Comparison of ENCODE assay signal across 8 mouse cellular contexts in genomic region chr4:62407730-62408582, GRCm38 (mm10). TPM values are rescaled to one million over a fixed set of nuclear protein-coding genes. Genes with fewer than 3 reads are reported as not detected.
A peak's percentile ranks its signal among the peaks of the same experiment; 100 is the strongest.
DNase-seq lines count a peak whose midpoint lies in the region; ATAC-seq and TF ChIP-seq lines count a peak whose summit lies in the region.

No protein-coding gene starts in this region.

- peak overlapping the region; percentile 89 for H3K27ac ChIP-seq in embryonic facial prominence, embryonic 13.5 days
- peak overlapping the region; percentile 92 for H3K27ac ChIP-seq in heart, embryonic 10.5 days
- H3K27ac ChIP-seq in limb, embryonic 14.5 days (replicated peaks; ENCODE audit: low read depth, low read length), result peak overlapping the region; percentile 87
- H3K27ac ChIP-seq in midbrain, embryonic 15.5 days, result peak overlapping the region; percentile 74
- peak overlapping the region; percentile 61 for H3K27ac ChIP-seq in spleen, adult 2 months (ENCODE audit: insufficient read depth, low read length)

- DNase-seq in B cell, adult 2 months, result peak; percentile 64 to 68
- peak; percentile 53 for DNase-seq in adrenal gland, postnatal 25 days
- peak; percentile 87 for DNase-seq in heart, embryonic 10.5 days (ENCODE audit: low spot score)
- peak; percentile 76 for DNase-seq in kidney, adult 9 months
- DNase-seq in limb, embryonic 14.5 days (ENCODE audit: low spot score), result peak; percentile 89
- peak; percentile 29 to 56 for DNase-seq in spleen, adult 2 months (ENCODE audit: low read depth in 1 of 2, low spot score in 2 of 2)

- peak; percentile 51 for TF ChIP-seq CTCF in spleen, adult 2 months (IDR thresholded peaks at IDR 0.05; ENCODE audit: extremely low read depth, insufficient read depth, insufficient read length, insufficient replicate concordance)

- H3K27me3 ChIP-seq in embryonic facial prominence, embryonic 13.5 days, result no peaks in the 10 kb centered on the region
- H3K27me3 ChIP-seq in heart, embryonic 10.5 days (ENCODE audit: insufficient read depth, poor library complexity, severe bottlenecking), result no peaks in the 10 kb centered on the region
- H3K27me3 ChIP-seq in limb, embryonic 14.5 days (ENCODE audit: control insufficient read depth, insufficient read depth, low read length), result no peaks in the 10 kb centered on the region
- no peaks in the 10 kb centered on the region for H3K27me3 ChIP-seq in midbrain, embryonic 15.5 days (replicated peaks)
- H3K27me3 ChIP-seq in spleen, adult 2 months (ENCODE audit: control insufficient read depth, insufficient read depth, low read length), result no peaks in the 10 kb centered on the region

- under 1% methylated on average over 35 of the region's 35 CpGs for WGBS in embryonic facial prominence, embryonic 13.5 days
- under 1% methylated on average over 35 of the region's 35 CpGs for WGBS in heart, embryonic 10.5 days
- WGBS in limb, embryonic 14.5 days, result under 1% methylated on average over 35 of the region's 35 CpGs
- WGBS in midbrain, embryonic 15.5 days, result 0% methylated on average over 35 of the region's 35 CpGs
- WGBS in spleen, adult 2 months, result under 1% methylated on average over 35 of the region's 35 CpGs

- no peaks in the 10 kb centered on the region for H3K9me3 ChIP-seq in embryonic facial prominence, embryonic 13.5 days
- H3K9me3 ChIP-seq in heart, embryonic 10.5 days, result no peaks in the 10 kb centered on the region
- H3K9me3 ChIP-seq in limb, embryonic 14.5 days (ENCODE audit: control insufficient read depth, low read length), result no peaks in the 10 kb centered on the region
- H3K9me3 ChIP-seq in midbrain, embryonic 15.5 days, result no peaks in the 10 kb centered on the region

- peak overlapping the region; percentile 94 for H3K9ac ChIP-seq in embryonic facial prominence, embryonic 13.5 days
- peak overlapping the region; percentile 76 for H3K9ac ChIP-seq in limb, embryonic 14.5 days (ENCODE audit: low read depth, low read length, severe bottlenecking)
- peak overlapping the region; percentile 67 for H3K9ac ChIP-seq in midbrain, embryonic 15.5 days

- peak overlapping the region; percentile 64 for H3K4me2 ChIP-seq in embryonic facial prominence, embryonic 13.5 days
- H3K4me2 ChIP-seq in limb, embryonic 14.5 days (replicated peaks; ENCODE audit: low read depth, low read length, severe bottlenecking), result peak overlapping the region; percentile 38
- peak overlapping the region; percentile 40 for H3K4me2 ChIP-seq in midbrain, embryonic 15.5 days

- peaks cover 20% of the 10 kb centered on the region for H3K4me1 ChIP-seq in embryonic facial prominence, embryonic 13.5 days
- peaks cover 12% of the 10 kb centered on the region for H3K4me1 ChIP-seq in heart, embryonic 10.5 days
- H3K4me1 ChIP-seq in limb, embryonic 14.5 days (ENCODE audit: control insufficient read depth, insufficient read depth, low read length), result peaks cover 18% of the 10 kb centered on the region; the same call in 1 of the 2 replicates
- peaks cover 39% of the 10 kb centered on the region for H3K4me1 ChIP-seq in midbrain, embryonic 15.5 days
- H3K4me1 ChIP-seq in spleen, adult 2 months (ENCODE audit: control insufficient read depth, insufficient read depth, insufficient read length), result peaks cover 2% of the 10 kb centered on the region

- peak overlapping the region; percentile 85 for H3K4me3 ChIP-seq in embryonic facial prominence, embryonic 13.5 days
- H3K4me3 ChIP-seq in heart, embryonic 10.5 days, result peak overlapping the region; percentile 75
- H3K4me3 ChIP-seq in limb, embryonic 14.5 days (replicated peaks; ENCODE audit: low read length), result peak overlapping the region; percentile 62
- peak overlapping the region; percentile 66 for H3K4me3 ChIP-seq in midbrain, embryonic 15.5 days
- H3K4me3 ChIP-seq in spleen, adult 2 months (ENCODE audit: extremely low read depth, insufficient read depth, insufficient read length), result peak overlapping the region; percentile 78

- ATAC-seq in embryonic facial prominence, embryonic 13.5 days (ENCODE audit: insufficient number of reproducible peaks, insufficient read depth, low FRiP score, low TSS enrichment, low read depth), result 0 out of 2 replicates have a peak, but pooled peaks have one; percentile 39
- ATAC-seq in limb, embryonic 14.5 days (ENCODE audit: low FRiP score, low read depth), result peak; percentile 64
- ATAC-seq in midbrain, embryonic 15.5 days (replicated peaks), result peak; percentile 75

- TF ChIP-seq POLR2A in limb, embryonic 14.5 days (IDR thresholded peaks at IDR 0.05; ENCODE audit: borderline replicate concordance, extremely low read depth, insufficient read depth, insufficient read length), result peak; percentile 62; the same call in 1 of the 2 replicates
- TF ChIP-seq POLR2A in spleen, adult 2 months (IDR thresholded peaks at IDR 0.05; ENCODE audit: low read depth, low read length), result no peak

- H3K36me3 ChIP-seq in embryonic facial prominence, embryonic 13.5 days, result peaks cover 32% of the 10 kb centered on the region
- peaks cover 33% of the 10 kb centered on the region for H3K36me3 ChIP-seq in heart, embryonic 10.5 days
- H3K36me3 ChIP-seq in limb, embryonic 14.5 days (ENCODE audit: control insufficient read depth, insufficient read depth, low read length), result peaks cover 40% of the 10 kb centered on the region
- 0 out of 2 replicates have a peak, but pooled peaks cover 11% of the 10 kb centered on the region for H3K36me3 ChIP-seq in midbrain, embryonic 15.5 days (replicated peaks)
- peaks cover 4% of the 10 kb centered on the region for H3K36me3 ChIP-seq in spleen, adult 2 months (ENCODE audit: control insufficient read depth, insufficient read depth, low read length)

RNA-seq across cellular contexts. Expression of gene Cdc26, which starts 0.5 kb away (rescaled TPM):
- 70.4 and 85.8 TPM in 2 replicates for total RNA-seq in adrenal gland, postnatal 25 days (2021)
- 203 and 210 TPM in 2 replicates for polyA plus RNA-seq in embryonic facial prominence, embryonic 13.5 days (2015; fragmentation: Nextera tagmentation; extraction: Ambion mirVana)
- 101 and 125 TPM in 2 replicates for polyA plus RNA-seq in heart, embryonic 10.5 days (2016; fragmentation: Nextera tagmentation; extraction: Ambion mirVana)
- polyA plus RNA-seq in limb, embryonic 14.5 days (2012; rRNA removed), result 114 and 146 TPM in 2 replicates
- polyA plus RNA-seq in limb, embryonic 14.5 days (2014; fragmentation: Nextera tagmentation; extraction: Ambion mirVana), result 184 and 190 TPM in 2 replicates
- polyA plus RNA-seq in midbrain, embryonic 15.5 days (2015; fragmentation: Nextera tagmentation; extraction: Ambion mirVana), result 75.0 and 76.5 TPM in 2 replicates
- 14.1 and 14.7 TPM in 2 replicates for polyA plus RNA-seq in spleen, adult 2 months (2012; rRNA removed)

RNA-seq across cellular contexts. Expression of gene Prpf4, which starts 0.6 kb away (rescaled TPM):
- total RNA-seq in adrenal gland, postnatal 25 days (2021), result 28.4 and 30.2 TPM in 2 replicates
- 25.5 and 26.4 TPM in 2 replicates for polyA plus RNA-seq in embryonic facial prominence, embryonic 13.5 days (2015; fragmentation: Nextera tagmentation; extraction: Ambion mirVana)
- 19.2 and 23.2 TPM in 2 replicates for polyA plus RNA-seq in heart, embryonic 10.5 days (2016; fragmentation: Nextera tagmentation; extraction: Ambion mirVana)
- 27.4 and 28.9 TPM in 2 replicates for polyA plus RNA-seq in limb, embryonic 14.5 days (2012; rRNA removed)
- 20.8 and 22.4 TPM in 2 replicates for polyA plus RNA-seq in limb, embryonic 14.5 days (2014; fragmentation: Nextera tagmentation; extraction: Ambion mirVana)
- polyA plus RNA-seq in midbrain, embryonic 15.5 days (2015; fragmentation: Nextera tagmentation; extraction: Ambion mirVana), result 15.6 and 16.5 TPM in 2 replicates
- 9.4 and 9.6 TPM in 2 replicates for polyA plus RNA-seq in spleen, adult 2 months (2012; rRNA removed)

RNA-seq across cellular contexts. Expression of gene Rnf183, which starts 27.1 kb away (rescaled TPM):
- not detected in 2 replicates for total RNA-seq in adrenal gland, postnatal 25 days (2021)
- polyA plus RNA-seq in embryonic facial prominence, embryonic 13.5 days (2015; fragmentation: Nextera tagmentation; extraction: Ambion mirVana), result not detected in 2 replicates
- polyA plus RNA-seq in heart, embryonic 10.5 days (2016; fragmentation: Nextera tagmentation; extraction: Ambion mirVana), result not detected in 2 replicates
- 0.14 and 0.46 TPM in 2 replicates for polyA plus RNA-seq in limb, embryonic 14.5 days (2012; rRNA removed)
- polyA plus RNA-seq in limb, embryonic 14.5 days (2014; fragmentation: Nextera tagmentation; extraction: Ambion mirVana), result not detected in 2 replicates
- 0.20 and 0.21 TPM in 2 replicates for polyA plus RNA-seq in midbrain, embryonic 15.5 days (2015; fragmentation: Nextera tagmentation; extraction: Ambion mirVana)
- not detected in 2 replicates for polyA plus RNA-seq in spleen, adult 2 months (2012; rRNA removed)

RNA-seq across cellular contexts. Expression of gene Slc31a1, which starts 47.4 kb away (rescaled TPM):
- total RNA-seq in adrenal gland, postnatal 25 days (2021), result 50.7 and 51.4 TPM in 2 replicates
- polyA plus RNA-seq in embryonic facial prominence, embryonic 13.5 days (2015; fragmentation: Nextera tagmentation; extraction: Ambion mirVana), result 42.8 and 43.7 TPM in 2 replicates
- 46.9 and 53.6 TPM in 2 replicates for polyA plus RNA-seq in heart, embryonic 10.5 days (2016; fragmentation: Nextera tagmentation; extraction: Ambion mirVana)
- 33.1 and 33.3 TPM in 2 replicates for polyA plus RNA-seq in limb, embryonic 14.5 days (2012; rRNA removed)
- 45.0 and 46.0 TPM in 2 replicates for polyA plus RNA-seq in limb, embryonic 14.5 days (2014; fragmentation: Nextera tagmentation; extraction: Ambion mirVana)
- 34.6 and 36.8 TPM in 2 replicates for polyA plus RNA-seq in midbrain, embryonic 15.5 days (2015; fragmentation: Nextera tagmentation; extraction: Ambion mirVana)
- 5.0 and 5.4 TPM in 2 replicates for polyA plus RNA-seq in spleen, adult 2 months (2012; rRNA removed)

RNA-seq across cellular contexts. Expression of gene Fkbp15, which starts 47.6 kb away (rescaled TPM):
- 34.9 and 42.5 TPM in 2 replicates for total RNA-seq in adrenal gland, postnatal 25 days (2021)
- polyA plus RNA-seq in embryonic facial prominence, embryonic 13.5 days (2015; fragmentation: Nextera tagmentation; extraction: Ambion mirVana), result 25.5 and 30.0 TPM in 2 replicates
- 17.2 and 19.5 TPM in 2 replicates for polyA plus RNA-seq in heart, embryonic 10.5 days (2016; fragmentation: Nextera tagmentation; extraction: Ambion mirVana)
- polyA plus RNA-seq in limb, embryonic 14.5 days (2012; rRNA removed), result 24.1 and 25.7 TPM in 2 replicates
- polyA plus RNA-seq in limb, embryonic 14.5 days (2014; fragmentation: Nextera tagmentation; extraction: Ambion mirVana), result 29.3 and 29.6 TPM in 2 replicates
- polyA plus RNA-seq in midbrain, embryonic 15.5 days (2015; fragmentation: Nextera tagmentation; extraction: Ambion mirVana), result 20.9 and 23.0 TPM in 2 replicates
- 32.2 TPM in 2 replicates for polyA plus RNA-seq in spleen, adult 2 months (2012; rRNA removed)

Comparison
In these comparisons a context has a peak if more than half of its experiments do, and no peak if none do; other contexts are left out.
1. Peak in every context shown above with its lines: DNase-seq, ATAC-seq, H3K4me3 ChIP-seq and H3K27ac ChIP-seq.